Mouse (Mus musculus) G1E (cell line): ENCODE measurements around the gene Upf3b.

Experiments
- CTCF ChIP-seq: IDR thresholded peaks from 2 replicates; pipeline ENCODE4 v1.5.1; 2012; ENCODE audit warnings: low read depth, low read length, inconsistent platforms, mixed read lengths
- TAL1 ChIP-seq: conservative IDR thresholded peaks from 2 replicates; pipeline ENCODE4 v1.6.1; 2012; ENCODE audit warnings: low read depth, low read length, inconsistent platforms, mixed read lengths

DNA sequence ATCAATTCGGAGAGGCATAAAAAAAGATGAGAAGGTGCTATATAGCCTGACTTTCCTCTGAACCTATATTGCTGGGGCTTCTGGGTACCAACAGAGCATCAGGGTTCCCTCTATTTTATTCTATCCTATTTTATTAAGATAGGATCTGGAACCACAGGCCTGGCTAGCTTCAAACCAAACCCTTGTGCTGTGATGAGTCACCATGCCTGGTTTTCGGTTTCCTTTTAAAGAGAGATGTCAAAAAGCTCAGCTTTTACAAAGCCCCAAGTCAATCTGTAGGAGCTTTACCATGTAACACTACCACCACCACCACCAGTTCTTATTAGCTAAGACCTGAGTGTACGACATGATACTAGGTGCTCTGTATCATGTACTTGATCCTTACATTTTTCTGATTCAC lies 11.4 kb downstream of the Upf3b start:
- TF ChIP-seq CTCF, result no peak
- no peak for TF ChIP-seq TAL1
